Mouse (Mus musculus) C2C12 (cell line): ENCODE data around the gene Kiz.

Experiments
- CEBPB ChIP-seq: IDR thresholded peaks from one replicate; pipeline ENCODE4 v1.6.1; 2011; ENCODE audit warnings: low read depth, mild to moderate bottlenecking, control low read depth, moderate library complexity
- CTCF ChIP-seq: IDR thresholded peaks from one replicate; pipeline ENCODE4 v1.5.1; 2011; ENCODE audit not compliant: control insufficient read depth, insufficient read depth, insufficient read length
- FOSL1 ChIP-seq: IDR thresholded peaks from one replicate; pipeline ENCODE4 v1.8.0; 2011; ENCODE audit warnings: mild to moderate bottlenecking, low read length; ENCODE audit not compliant: poor library complexity, insufficient read depth, severe bottlenecking
- MAX ChIP-seq: IDR thresholded peaks from one replicate; pipeline ENCODE4 v1.6.1; 2011; ENCODE audit warnings: mild to moderate bottlenecking, control low read depth
- MYOD1 ChIP-seq: IDR thresholded peaks from one replicate; pipeline ENCODE4 v1.6.1; 2011; ENCODE audit warnings: low read depth; ENCODE audit not compliant: control insufficient read depth, insufficient read length
- MYOG ChIP-seq: IDR thresholded peaks from one replicate; pipeline ENCODE4 v1.6.1; 2011; ENCODE audit not compliant: control insufficient read depth, insufficient read length; ENCODE audit errors: extremely low read depth
- USF1 ChIP-seq: IDR thresholded peaks from one replicate; pipeline ENCODE4 v1.6.1; 2011; ENCODE audit warnings: low read depth, mild to moderate bottlenecking, control low read depth, moderate library complexity

- TF ChIP-seq MYOG (no peak), USF1 (no peak), CTCF (no peak), MAX (no peak), FOSL1 (no peak), MYOD1 (no peak), CEBPB (no peak)
Measured at GRCm38 (mm10) chr2:146956366-146956765, 100.7 kb downstream of the Kiz start.
